Mouse (Mus musculus) MEL (cell line): ENCODE data around the gene Fgfr3. TPM values are rescaled to one million over a fixed set of nuclear protein-coding genes. Genes with fewer than 3 reads are reported as not detected.

Source experiments
- DNase-seq: peaks from one replicate; pipeline ENCODE4 v3.0.0; 2011; ENCODE audit warnings: low read depth, low spot score
- H3K27ac ChIP-seq: 2 replicates; pipeline ENCODE4 v1.5.1; 2012; ENCODE audit warnings: low read depth, mild to moderate bottlenecking, control low read depth, low read length, moderate library complexity; ENCODE audit not compliant: control insufficient read depth
- H3K27me3 ChIP-seq, 2 experiments: fragments of 150-350 bp in 1 of 2; sonication (generic) in 1 of 2; 2 replicates each; pipeline ENCODE4 v1.6.1; 2012; ENCODE audit warnings: low read length in 2 of 2, mild to moderate bottlenecking in 2 of 2, improper control_type of control experiment in 1 of 2, moderate library complexity in 1 of 2; ENCODE audit not compliant: insufficient read depth in 2 of 2, control insufficient read depth in 1 of 2
- H3K36me3 ChIP-seq, 2 experiments: 2 replicates each; pipeline ENCODE4 v1.6.1; 2012 to 2014; ENCODE audit warnings: low read length in 2 of 2, improper control_type of control experiment in 1 of 2, inconsistent platforms in 1 of 2, mild to moderate bottlenecking in 1 of 2; ENCODE audit not compliant: insufficient read depth in 2 of 2, control insufficient read depth in 1 of 2
- H3K4me1 ChIP-seq, 2 experiments: fragments of 150-350 bp in 1 of 2; sonication (generic) in 1 of 2; 2 replicates each; pipeline ENCODE4 v1.6.1; 2012; ENCODE audit warnings: low read length in 2 of 2, improper control_type of control experiment in 1 of 2, mild to moderate bottlenecking in 1 of 2; ENCODE audit not compliant: insufficient read depth in 2 of 2, control insufficient read depth in 1 of 2
- H3K4me3 ChIP-seq, 2 experiments: fragments of 150-350 bp in 1 of 2; sonication (generic) in 1 of 2; 2 replicates each; pipeline ENCODE4 v1.5.1; 2012; ENCODE audit warnings: low read depth in 2 of 2, low read length in 2 of 2, mild to moderate bottlenecking in 2 of 2, moderate library complexity in 2 of 2, control low read depth in 1 of 2, improper control_type of control experiment in 1 of 2; ENCODE audit not compliant: control insufficient read depth in 1 of 2, insufficient read depth in 1 of 2
- H3K79me2 ChIP-seq: 2 replicates; pipeline ENCODE4 v1.6.1; 2012; ENCODE audit warnings: mild to moderate bottlenecking, low read length, moderate library complexity; ENCODE audit not compliant: control insufficient read depth, poor library complexity, insufficient read depth
- H3K9ac ChIP-seq: 2 replicates; pipeline ENCODE4 v1.6.1; 2012; ENCODE audit warnings: low read depth, mild to moderate bottlenecking, control low read depth, low read length, moderate library complexity; ENCODE audit not compliant: control insufficient read depth, poor library complexity, severe bottlenecking
- H3K9me3 ChIP-seq: fragments of 150-350 bp; sonication (generic); replicated peaks from 2 replicates; pipeline ENCODE4 v1.6.1; 2012; ENCODE audit warnings: mild to moderate bottlenecking, low read length, improper control_type of control experiment, moderate library complexity; ENCODE audit not compliant: insufficient read depth
- CHD1 ChIP-seq: IDR thresholded peaks from 2 replicates; pipeline ENCODE4 v1.6.1; 2012; ENCODE audit warnings: low read depth, mild to moderate bottlenecking, inconsistent platforms, low read length, improper control_type of control experiment
- CTCF ChIP-seq, 3 experiments: IDR thresholded peaks in 2 of 3; conservative IDR thresholded peaks in 1 of 3; 2 replicates each; pipeline ENCODE4 v1.5.1; 2011 to 2012; ENCODE audit warnings: low read length in 3 of 3, low read depth in 2 of 3, mild to moderate bottlenecking in 2 of 3, improper control_type of control experiment in 1 of 3, inconsistent platforms in 1 of 3, mixed read lengths in 1 of 3, moderate library complexity in 1 of 3; ENCODE audit not compliant: control insufficient read depth in 1 of 3, insufficient read depth in 1 of 3, poor library complexity in 1 of 3, severe bottlenecking in 1 of 3
- EP300 ChIP-seq, 2 experiments: IDR thresholded peaks; 2 replicates each; pipeline ENCODE4 v1.6.1; 2011; ENCODE audit warnings: improper control_type of control experiment in 2 of 2, low read length in 2 of 2, low read depth in 1 of 2, mild to moderate bottlenecking in 1 of 2
- GABPA ChIP-seq: IDR thresholded peaks from 2 replicates; pipeline ENCODE4 v1.6.1; 2012; ENCODE audit warnings: low read depth, mild to moderate bottlenecking, inconsistent platforms, low read length, improper control_type of control experiment, moderate library complexity
- GATA1 ChIP-seq: IDR thresholded peaks from 2 replicates; pipeline ENCODE4 v1.6.1; 2011; ENCODE audit warnings: low read depth, low read length, improper control_type of control experiment
- HCFC1 ChIP-seq: IDR thresholded peaks from 2 replicates; pipeline ENCODE4 v1.6.1; 2012; ENCODE audit warnings: low read depth, mild to moderate bottlenecking, inconsistent platforms, low read length, improper control_type of control experiment, moderate library complexity
- JUND ChIP-seq: IDR thresholded peaks from 2 replicates; pipeline ENCODE4 v1.6.1; 2011; ENCODE audit warnings: low read depth, mild to moderate bottlenecking, improper control_type of control experiment, low read length
- MAZ ChIP-seq: IDR thresholded peaks from 2 replicates; pipeline ENCODE4 v1.6.1; 2012; ENCODE audit warnings: low read depth, mild to moderate bottlenecking, inconsistent platforms, low read length, improper control_type of control experiment
- NRF1 ChIP-seq: IDR thresholded peaks from 2 replicates; pipeline ENCODE4 v1.6.1; 2014; ENCODE audit warnings: low read depth, mild to moderate bottlenecking, inconsistent platforms, low read length, improper control_type of control experiment, moderate library complexity; ENCODE audit not compliant: poor library complexity, insufficient read depth, severe bottlenecking
- POLR2AphosphoS2 ChIP-seq: IDR thresholded peaks from 2 replicates; pipeline ENCODE4 v1.6.1; 2011; ENCODE audit warnings: low read length, improper control_type of control experiment
- RAD21 ChIP-seq: IDR thresholded peaks from 2 replicates; pipeline ENCODE4 v1.6.1; 2011; ENCODE audit warnings: mild to moderate bottlenecking, low read depth, low read length, improper control_type of control experiment
- SMC3 ChIP-seq: IDR thresholded peaks from 2 replicates; pipeline ENCODE4 v1.6.1; 2011; ENCODE audit warnings: low read depth, low read length, improper control_type of control experiment
- TBP ChIP-seq: IDR thresholded peaks from 2 replicates; pipeline ENCODE4 v1.8.0; 2011; ENCODE audit warnings: low read depth, low read length, improper control_type of control experiment
- UBTF ChIP-seq: IDR thresholded peaks from 2 replicates; pipeline ENCODE4 v1.6.1; 2012; ENCODE audit warnings: low read depth, mild to moderate bottlenecking, inconsistent platforms, low read length, improper control_type of control experiment, moderate library complexity, borderline replicate concordance; ENCODE audit not compliant: insufficient read depth
- USF2 ChIP-seq, 2 experiments: IDR thresholded peaks; 2 replicates each; pipeline ENCODE4 v1.6.1; 2011 to 2012; ENCODE audit warnings: improper control_type of control experiment in 2 of 2, low read length in 2 of 2, borderline replicate concordance in 1 of 2, inconsistent platforms in 1 of 2, low read depth in 1 of 2, mild to moderate bottlenecking in 1 of 2; ENCODE audit not compliant: insufficient read depth in 1 of 2
- ZC3H11A ChIP-seq: IDR thresholded peaks from 2 replicates; pipeline ENCODE4 v1.6.1; 2012; ENCODE audit warnings: low read depth, mild to moderate bottlenecking, inconsistent platforms, low read length, improper control_type of control experiment
- ZKSCAN1 ChIP-seq: IDR thresholded peaks from 2 replicates; pipeline ENCODE4 v1.6.1; 2012; ENCODE audit warnings: low read depth, mild to moderate bottlenecking, inconsistent platforms, low read length, improper control_type of control experiment, moderate library complexity
- ZMIZ1 ChIP-seq: IDR thresholded peaks from 2 replicates; pipeline ENCODE4 v1.6.1; 2012; ENCODE audit warnings: low read depth, mild to moderate bottlenecking, inconsistent platforms, low read length, improper control_type of control experiment, moderate library complexity
- polyA plus RNA-seq, 2 experiments: library from polyadenylated mRNA; stranded (reverse) in 1 of 2; unstranded in 1 of 2; fragments of >175 nt in 1 of 2; fragments of >200 nt in 1 of 2; gene quantifications; 2 replicates each; pipeline versions ENCODE4 v1.2.1 to v1.2.4; 2012; ENCODE audit warnings: low replicate concordance in 2 of 2, low read depth in 1 of 2; ENCODE audit not compliant: insufficient read length in 2 of 2, insufficient read depth in 1 of 2, missing spikeins in 1 of 2
- total RNA-seq: library from RNA; depleted of rRNA; stranded (reverse); fragments of 300-350 nt; gene quantifications from 2 replicates; pipeline ENCODE4 v1.2.3, GENCODE M21; 2012

Gene Fgfr3
- total and polyA plus RNA-seq, 3 experiments: 6.0 to 10.2 TPM; not detected in 1

DNA sequence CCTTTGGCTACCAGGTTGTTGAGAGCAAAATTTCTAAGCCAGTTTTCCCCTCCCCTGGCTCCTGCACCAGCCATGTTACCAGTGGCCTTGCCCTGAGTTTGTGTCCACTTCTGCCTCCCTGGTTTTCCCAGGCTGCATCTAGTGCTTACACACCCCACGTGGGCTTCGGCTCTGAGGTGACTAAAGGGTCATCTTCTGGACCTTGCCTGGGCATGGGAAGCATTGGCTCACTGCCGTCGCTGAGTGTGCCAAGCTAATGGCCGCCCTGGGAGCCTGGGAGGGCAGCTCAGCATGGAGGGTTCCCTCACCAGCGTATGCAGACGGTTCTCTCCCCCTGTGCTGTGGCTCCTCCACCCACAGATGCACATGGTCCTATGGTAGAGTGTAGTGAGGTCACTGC, 7.4 kb downstream of the Fgfr3 start:
- no peak for TF ChIP-seq GABPA
- Histone ChIP-seq H3K27me3 (no peaks in the 10 kb centered on the region), H3K9ac (no peak overlapping the region), H3K36me3 (no peaks in the 10 kb centered on the region), H3K27ac (no peak overlapping the region), H3K4me3 (no peak overlapping the region), H3K79me2 (no peaks in the 10 kb centered on the region), H3K9me3 (no peaks in the 10 kb centered on the region), H3K4me1 (no peaks in the 10 kb centered on the region)
- DNase-seq: no peak

DNA sequence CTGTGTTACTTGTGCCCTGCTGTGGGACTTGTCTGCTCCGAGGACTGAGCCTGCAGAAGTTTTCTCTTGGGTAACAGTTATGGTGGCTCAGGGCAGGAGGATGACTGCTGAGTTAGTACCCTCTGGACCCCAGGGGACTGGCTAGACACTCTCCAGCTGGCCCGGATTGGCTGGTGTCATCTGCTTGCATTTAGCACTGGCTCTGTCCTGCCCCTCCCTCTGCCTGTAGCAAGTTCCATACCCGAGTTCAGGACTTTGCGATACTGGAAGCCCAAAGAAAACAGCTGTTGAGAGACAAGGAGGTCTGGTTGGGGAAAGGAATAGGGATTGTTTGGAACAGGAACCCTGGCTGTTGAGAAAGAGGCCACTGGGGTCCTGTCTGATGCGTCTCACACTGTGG, 9.0 kb downstream of the Fgfr3 start:
- no peak overlapping the region for H3K4me3 ChIP-seq
- H3K79me2 ChIP-seq: no peaks in the 10 kb centered on the region
- H3K9me3 ChIP-seq: no peaks in the 10 kb centered on the region
- DNase-seq: no peak
- no peaks in the 10 kb centered on the region for H3K27me3 ChIP-seq
- no peaks in the 10 kb centered on the region for H3K4me1 ChIP-seq
- no peak overlapping the region for H3K9ac ChIP-seq
- H3K27ac ChIP-seq: no peak overlapping the region
- no peaks in the 10 kb centered on the region for H3K36me3 ChIP-seq
- no peak for TF ChIP-seq JUND
- no peak for TF ChIP-seq ZC3H11A
- TF ChIP-seq MAZ: no peak
- TF ChIP-seq GATA1: no peak

DNA sequence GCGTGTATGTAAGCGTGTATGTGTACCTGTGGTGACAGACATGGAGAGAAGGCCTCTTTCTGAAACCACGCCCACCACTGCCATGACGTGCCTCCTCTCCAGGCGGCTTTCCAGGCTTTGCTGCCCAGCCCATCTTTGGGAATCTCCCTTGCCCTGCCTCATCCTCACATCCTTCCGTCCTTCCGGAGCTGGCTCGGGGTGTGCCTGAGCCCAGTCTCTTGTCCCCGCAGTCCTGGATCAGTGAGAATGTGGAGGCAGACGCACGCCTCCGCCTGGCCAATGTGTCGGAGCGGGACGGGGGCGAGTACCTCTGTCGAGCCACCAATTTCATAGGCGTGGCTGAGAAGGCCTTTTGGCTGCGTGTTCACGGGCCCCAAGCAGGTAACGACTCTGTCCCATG, 9.6 kb downstream of the Fgfr3 start:
- no peak overlapping the region for H3K27ac ChIP-seq
- no peak for DNase-seq
- H3K4me1 ChIP-seq: no peaks in the 10 kb centered on the region
- H3K27me3 ChIP-seq: no peaks in the 10 kb centered on the region
- no peak overlapping the region for H3K4me3 ChIP-seq
- TF ChIP-seq RAD21 (no peak), USF2 (IDR thresholded peaks at IDR 0.05; ENCODE audit: borderline replicate concordance in 1 of 2, insufficient read depth in 1 of 2, low read depth in 1 of 2, low read length in 2 of 2) (no peak), CHD1 (no peak), SMC3 (no peak), POLR2AphosphoS2 (no peak), ZKSCAN1 (no peak), UBTF (no peak), CTCF (IDR thresholded peaks at IDR 0.05 in 2 of 3, conservative IDR thresholded peaks at IDR 0.05 in 1 of 3; ENCODE audit: control insufficient read depth in 1 of 3, insufficient read depth in 1 of 3, low read depth in 2 of 3, low read length in 3 of 3, poor library complexity in 1 of 3, severe bottlenecking in 1 of 3) (no peak), ZMIZ1 (no peak), EP300 (IDR thresholded peaks at IDR 0.05; ENCODE audit: low read depth in 1 of 2, low read length in 2 of 2) (no peak), NRF1 (no peak), HCFC1 (no peak), GABPA (no peak), TBP (no peak)
- H3K9me3 ChIP-seq: no peaks in the 10 kb centered on the region
- no peak overlapping the region for H3K9ac ChIP-seq
- H3K36me3 ChIP-seq: no peaks in the 10 kb centered on the region
- no peaks in the 10 kb centered on the region for H3K79me2 ChIP-seq
